Mouse (Mus musculus): ENCODE measurements around the gene Arl15.

Gene Arl15

GRCm38 (mm10) chr13:113938561-113938960 is 144.3 kb downstream of the Arl15 start:
- no peak for DNase-seq

- no peak for DNase-seq
Observed at GRCm38 (mm10) chr13:113939097-113939496, 144.8 kb downstream of the Arl15 start.

DNA sequence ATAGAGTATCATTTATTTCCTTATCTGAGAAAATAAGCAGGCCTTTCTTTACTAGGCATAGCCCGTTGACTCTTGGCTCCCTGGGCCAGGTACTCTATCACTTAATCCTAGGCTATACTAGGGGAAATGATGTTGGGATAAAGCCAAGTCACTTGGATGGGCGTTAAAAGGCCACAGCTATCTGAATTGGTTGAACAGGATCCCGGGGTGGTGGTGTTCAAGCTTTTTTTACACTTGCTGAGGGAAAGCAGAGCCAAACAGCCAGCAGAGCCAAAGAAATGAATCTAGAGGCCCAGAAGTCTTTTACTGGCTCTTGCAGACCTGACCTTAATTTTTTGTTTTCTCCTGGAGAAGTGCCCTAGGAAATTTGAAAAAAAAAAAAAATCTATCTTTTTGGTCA is 145.4 kb downstream of the Arl15 start:
- DNase-seq = peak; percentile 34

DNA sequence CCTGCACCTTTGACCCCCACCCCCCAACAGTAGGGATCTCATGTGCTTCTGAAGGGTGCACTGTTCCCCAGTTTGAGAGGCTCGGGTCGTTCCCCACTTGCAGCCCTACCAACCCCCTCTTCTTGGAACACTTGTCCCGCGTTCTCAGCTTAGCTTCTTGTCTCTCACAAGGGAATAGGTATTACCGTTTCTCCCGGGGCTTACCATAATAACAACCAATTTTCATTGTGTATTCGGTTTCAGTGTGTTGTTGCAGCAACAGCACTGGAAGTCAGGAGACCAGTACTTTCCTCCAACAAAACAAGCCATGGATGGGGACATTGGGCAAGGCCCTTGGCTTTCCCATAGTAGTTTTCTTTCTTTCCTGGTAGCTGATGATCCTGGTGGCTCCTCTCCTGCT is 145.8 kb downstream of the Arl15 start:
- no peak for DNase-seq

DNA sequence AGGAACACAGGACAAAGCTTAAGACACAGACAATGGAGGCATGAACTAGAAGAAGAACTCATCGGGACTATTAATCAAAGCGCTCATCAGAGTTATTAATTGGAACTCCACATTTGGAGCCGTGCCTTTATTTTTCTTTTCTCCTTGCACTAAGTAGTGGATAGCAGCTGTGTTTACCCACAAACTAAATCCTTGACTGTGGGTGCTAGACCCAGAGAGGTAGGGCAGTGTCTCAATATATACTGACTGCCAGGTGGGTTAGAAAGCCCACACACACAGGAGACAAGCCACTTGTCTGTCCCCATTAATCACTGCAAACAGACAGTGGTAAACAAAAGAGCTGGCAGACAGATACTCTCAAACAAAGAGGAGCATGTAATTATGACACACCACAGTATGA is 147.6 kb downstream of the Arl15 start:
- DNase-seq = no peak

DNA sequence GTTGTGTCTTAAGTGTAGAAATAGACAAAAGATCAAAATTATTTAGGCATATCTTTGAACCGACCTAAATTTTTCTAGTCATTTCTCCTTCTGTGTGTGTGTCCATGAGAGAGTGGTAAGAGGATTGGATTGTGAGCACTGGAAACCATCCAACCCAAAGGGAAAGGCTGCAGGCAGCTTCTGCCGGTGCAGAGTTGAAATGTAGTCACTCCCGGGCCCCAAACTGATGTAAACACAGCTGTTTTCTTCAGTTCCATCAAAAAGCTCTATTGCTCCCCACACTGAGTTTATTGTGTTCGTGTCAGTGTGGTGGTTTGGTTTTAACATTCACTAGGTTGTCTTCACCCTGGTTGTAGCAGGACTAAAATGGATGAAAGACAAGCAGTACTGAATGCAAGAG is 153.2 kb downstream of the Arl15 start:
- DNase-seq = no peak

DNA sequence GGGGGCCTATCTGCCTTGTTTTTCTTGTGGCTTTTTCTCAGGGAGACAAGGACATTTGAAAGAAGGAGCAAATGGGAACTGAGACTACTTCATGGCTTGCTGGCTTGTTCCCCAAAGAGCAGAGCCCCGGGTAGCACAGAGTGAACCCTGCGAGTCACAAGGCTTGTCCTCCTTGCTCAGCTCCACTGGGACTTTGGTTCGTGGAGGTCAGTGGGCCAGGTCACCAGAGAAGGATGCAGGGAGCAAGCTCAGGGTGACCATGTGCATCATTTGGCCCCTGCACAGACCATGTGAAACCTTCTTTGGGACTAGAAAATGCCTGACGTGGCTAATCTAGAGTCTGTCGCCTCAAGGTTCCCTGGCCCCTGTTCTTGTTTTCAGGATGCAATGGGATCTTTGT is 155.4 kb downstream of the Arl15 start:
- DNase-seq = no peak

DNA sequence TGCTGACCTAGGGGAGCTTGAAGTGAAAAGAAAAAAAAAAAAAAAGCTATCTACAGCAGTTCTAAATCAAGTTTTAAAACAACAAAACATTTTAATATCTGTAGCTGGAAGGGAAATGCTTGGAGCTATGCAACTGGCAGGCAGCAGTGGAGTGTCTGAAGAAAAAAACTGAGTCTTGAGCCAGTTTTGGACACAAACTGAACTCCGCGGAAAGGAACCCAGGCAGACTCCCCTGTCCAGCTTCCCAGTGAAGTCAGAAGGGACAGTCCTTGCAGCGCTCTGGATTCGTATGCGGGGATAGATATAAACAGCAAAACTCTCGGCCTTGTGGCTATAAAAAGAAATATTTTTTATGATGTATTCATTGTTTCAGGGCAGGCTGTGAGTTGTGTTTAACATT is 155.8 kb downstream of the Arl15 start:
- no peak for DNase-seq

- DNase-seq = no peak
Observed at GRCm38 (mm10) chr13:113957438-113957837, 163.1 kb downstream of the Arl15 start.

DNA sequence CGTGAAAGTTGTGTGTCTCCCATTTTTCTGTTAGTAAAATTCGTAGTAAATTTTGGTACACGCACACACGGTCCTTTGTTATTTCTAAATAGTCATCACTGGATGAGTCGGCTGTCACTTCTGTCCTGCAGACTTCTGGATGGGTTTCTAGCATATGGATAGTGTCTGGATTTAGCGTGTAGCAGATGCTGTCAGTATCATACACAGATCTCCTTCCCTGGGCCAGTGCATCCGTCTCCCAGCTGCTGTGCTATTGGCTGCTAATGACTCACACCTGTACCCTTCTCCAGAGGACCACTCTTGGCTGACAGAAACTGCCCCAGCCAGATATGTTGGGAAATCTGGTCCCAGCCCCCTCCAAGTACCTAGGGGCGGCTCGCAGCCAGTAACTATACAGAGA is 170.6 kb downstream of the Arl15 start:
- no peak for DNase-seq

GRCm38 (mm10) chr13:113970706-113971105 is 176.4 kb downstream of the Arl15 start:
- DNase-seq = no peak

- no peak for DNase-seq
Observed at GRCm38 (mm10) chr13:113972401-113972800, 178.1 kb downstream of the Arl15 start.

DNA sequence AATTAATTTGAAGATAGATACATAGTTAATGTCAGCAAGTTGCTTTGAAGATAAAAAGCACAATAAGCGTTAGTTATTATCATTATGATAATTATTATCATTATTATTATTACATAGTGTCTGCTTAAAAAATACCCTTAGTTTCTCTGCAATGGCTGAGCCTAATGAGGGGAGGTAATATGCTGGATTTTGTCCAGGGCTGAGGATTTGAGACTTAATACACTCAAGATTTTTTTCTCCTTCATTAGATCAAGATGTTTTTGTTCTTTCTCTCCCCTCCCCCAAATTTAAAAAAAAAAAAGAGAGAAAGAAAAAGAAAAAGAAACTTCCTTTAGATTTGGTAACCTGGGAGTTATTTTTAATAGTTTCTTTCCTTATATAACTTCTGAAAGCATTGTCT is 180.6 kb downstream of the Arl15 start:
- DNase-seq = no peak

GRCm38 (mm10) chr13:113975722-113976121 is 181.4 kb downstream of the Arl15 start:
- DNase-seq = no peak

- no peak for DNase-seq
Observed at GRCm38 (mm10) chr13:113976936-113977335, 182.6 kb downstream of the Arl15 start.

DNA sequence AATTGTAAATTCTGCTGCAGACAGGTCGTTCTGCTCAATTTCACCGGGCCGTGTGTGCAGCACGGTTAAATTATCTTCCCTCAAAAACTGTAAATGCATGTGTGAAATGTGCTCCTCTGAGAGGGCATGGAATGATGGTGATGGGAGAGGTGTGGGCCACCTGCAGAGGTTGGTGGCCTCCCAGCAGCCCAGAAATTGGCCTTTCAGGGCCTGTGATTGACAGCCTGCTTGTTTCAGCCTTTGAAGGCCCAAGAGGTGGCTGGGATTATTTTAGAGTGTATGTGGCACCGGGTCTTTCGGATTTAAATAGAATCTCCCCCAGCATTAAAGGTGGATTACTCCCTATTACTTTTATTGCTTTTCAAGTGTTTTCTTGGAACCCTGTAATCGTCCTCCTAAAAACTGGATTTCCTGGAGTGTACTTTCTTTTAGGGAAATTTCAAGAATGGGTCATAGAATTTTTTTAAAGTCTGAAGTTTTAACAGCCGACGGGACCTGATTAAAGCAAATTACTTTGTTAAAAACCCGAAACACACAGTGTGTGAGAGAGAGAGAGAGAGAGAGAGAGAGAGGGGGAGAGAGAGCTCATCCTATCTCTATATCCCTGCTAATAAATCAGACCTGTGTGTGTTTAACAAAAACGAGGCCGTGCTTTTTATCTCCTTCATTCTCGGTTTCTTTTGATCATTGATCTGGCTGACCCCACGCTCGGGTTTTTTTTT is 186.6 kb downstream of the Arl15 start:
- DNase-seq = no peak

- DNase-seq = no peak
Observed at GRCm38 (mm10) chr13:113981461-113982000, 187.2 kb downstream of the Arl15 start.

- DNase-seq = no peak
Observed at GRCm38 (mm10) chr13:113983633-113984032, 189.3 kb downstream of the Arl15 start.

- DNase-seq = no peak
Observed at GRCm38 (mm10) chr13:113984491-113984890, 190.2 kb downstream of the Arl15 start.

- peak; percentile 97 for DNase-seq
Observed at GRCm38 (mm10) chr13:113986864-113987562, 192.7 kb downstream of the Arl15 start.

GRCm38 (mm10) chr13:113990247-113990646 is 195.9 kb downstream of the Arl15 start:
- DNase-seq = no peak

DNA sequence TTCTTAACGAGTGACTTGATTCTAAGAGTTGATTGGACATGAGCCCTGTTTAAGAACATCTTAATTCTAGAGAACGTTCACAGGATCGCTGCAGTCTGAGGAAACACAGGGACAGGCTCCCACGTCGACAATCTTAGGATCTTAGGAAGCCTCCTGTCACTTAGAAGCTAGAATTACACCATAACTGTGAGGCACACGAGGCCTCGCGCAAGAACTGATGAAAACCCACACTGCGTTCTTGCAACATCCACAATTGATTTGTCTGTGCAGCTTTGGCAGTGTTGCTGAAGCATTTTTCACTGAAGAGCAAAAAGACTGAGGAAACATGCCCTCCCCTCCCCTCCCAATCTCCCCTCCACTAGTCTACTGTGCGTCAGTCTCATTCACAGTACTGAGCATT is 196.4 kb downstream of the Arl15 start:
- no peak for DNase-seq

- no peak for DNase-seq
Observed at GRCm38 (mm10) chr13:113993066-113993465, 198.8 kb downstream of the Arl15 start.

GRCm38 (mm10) chr13:113994586-113994985 is 200.3 kb downstream of the Arl15 start:
- peak; percentile 77 for DNase-seq
